Mouse (Mus musculus) lung, postnatal 36 days (tissue): Measurements from ENCODE around the gene Lrmda.

Experiments used
- DNase-seq: peaks from one replicate; pipeline ENCODE4 v3.0.0; 2022; ENCODE audit warnings: mixed read lengths

Gene Lrmda

GRCm38 (mm10) chr14:22167285-22167684 is 147.8 kb downstream of the Lrmda start:
- no peak for DNase-seq

DNA sequence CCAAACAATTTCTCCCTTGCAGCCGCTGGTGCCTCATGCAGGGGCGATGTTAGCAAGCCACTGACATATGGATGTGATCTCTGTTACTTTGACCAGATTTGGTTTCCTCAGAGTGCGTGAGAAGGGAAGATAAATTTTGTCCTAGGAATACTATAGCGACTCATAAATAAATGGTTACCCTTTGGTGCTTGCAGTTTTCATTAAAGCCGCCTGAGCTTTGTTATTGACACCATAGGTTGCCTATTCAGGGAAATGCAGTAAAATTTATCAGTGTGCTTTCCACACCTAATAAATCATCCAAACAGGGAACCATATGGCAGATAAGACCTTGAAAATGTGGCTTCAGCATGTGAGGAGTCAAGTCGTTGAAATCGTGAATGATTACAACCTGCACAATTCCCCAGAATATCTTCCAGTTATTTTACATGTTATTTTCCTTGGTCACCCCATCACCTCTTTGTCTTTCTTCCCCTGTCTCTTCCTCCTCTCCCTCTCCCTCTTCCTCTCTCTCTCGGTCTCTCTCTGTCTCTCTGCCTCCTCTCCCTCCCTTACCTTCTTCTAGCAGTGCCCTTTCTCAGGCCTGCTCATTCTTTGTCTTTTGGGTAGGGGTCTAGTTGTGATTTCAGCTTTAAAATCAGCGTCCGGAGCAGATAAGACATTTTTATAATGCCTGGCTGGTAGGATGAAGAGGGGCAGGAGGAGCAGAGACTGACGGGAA is 148.7 kb downstream of the Lrmda start:
- no peak for DNase-seq

DNA sequence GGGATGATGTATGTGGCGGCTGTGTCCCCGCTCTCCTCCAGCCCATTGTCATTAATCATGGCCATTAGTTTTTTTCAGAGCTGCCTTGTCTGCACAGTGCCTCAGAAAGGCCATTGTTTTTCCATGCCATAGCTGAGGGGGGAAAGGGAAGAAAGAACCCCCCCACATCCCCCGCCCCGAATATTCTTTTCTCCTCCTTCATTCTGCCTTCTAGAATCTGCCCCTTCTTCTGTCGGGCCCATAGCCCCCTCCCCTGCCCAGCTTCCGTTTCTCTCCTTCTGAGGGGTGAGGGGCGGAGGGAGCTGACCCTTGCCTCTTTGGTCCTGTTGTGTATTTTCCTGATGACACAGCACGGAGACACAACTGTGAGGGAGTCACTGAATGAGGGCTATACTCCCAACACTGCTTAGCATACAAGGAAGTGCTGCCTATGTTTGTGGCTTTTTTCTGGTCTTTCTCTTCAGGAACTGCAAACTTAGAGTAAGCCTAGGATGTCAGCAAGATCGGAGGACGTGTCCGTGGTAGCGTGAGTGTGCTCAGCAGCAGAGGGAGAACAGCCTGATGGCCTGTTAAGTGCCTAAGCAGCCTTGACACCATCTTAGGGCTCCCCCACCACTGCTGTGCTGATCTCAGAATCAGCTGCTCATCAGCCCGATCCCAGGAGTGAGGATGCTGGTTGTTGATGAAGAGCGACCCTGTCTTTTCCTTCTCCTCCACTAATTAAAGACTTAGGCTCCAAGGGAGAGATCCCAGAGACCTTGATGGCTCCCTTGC is 149.5 kb downstream of the Lrmda start:
- no peak for DNase-seq

DNA sequence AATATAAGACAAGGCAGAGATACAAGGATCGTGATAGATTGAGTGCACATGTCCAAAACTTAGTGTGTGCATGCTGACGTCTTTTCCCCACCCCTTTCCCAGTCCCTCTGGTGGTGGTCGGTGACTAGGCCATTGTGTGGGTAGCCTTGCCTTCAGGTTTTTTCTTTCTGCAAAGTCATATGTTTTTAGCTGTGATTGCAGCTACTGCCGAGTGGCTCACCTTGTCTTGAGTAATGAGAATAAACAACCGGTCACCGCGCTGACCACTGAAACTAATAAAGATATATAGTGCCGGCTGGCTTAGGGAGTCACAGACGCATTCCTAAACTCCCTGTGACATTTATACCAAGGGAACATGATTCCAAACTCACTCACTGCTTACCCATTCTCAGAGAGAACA is 155.2 kb downstream of the Lrmda start:
- no peak for DNase-seq

DNA sequence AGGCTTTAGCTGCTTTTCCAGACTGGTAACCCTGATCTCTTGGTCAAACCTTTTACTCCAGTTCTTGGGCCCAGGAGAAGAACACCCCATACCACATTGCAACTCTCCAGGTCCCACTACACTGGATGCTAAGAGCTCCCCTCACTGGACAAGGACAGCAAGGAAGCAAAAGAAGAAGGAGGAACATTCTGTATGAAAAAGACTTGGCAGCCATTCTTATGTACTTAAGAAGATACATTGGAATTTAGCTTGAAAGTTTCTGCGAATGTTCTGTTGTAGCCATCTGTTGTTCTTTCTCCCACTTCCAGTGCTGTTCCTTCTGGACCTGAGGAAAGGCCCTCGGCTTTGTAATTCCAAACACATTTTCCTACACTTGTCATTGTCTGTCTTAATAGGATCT is 160.2 kb downstream of the Lrmda start:
- DNase-seq: peak; percentile 14

DNA sequence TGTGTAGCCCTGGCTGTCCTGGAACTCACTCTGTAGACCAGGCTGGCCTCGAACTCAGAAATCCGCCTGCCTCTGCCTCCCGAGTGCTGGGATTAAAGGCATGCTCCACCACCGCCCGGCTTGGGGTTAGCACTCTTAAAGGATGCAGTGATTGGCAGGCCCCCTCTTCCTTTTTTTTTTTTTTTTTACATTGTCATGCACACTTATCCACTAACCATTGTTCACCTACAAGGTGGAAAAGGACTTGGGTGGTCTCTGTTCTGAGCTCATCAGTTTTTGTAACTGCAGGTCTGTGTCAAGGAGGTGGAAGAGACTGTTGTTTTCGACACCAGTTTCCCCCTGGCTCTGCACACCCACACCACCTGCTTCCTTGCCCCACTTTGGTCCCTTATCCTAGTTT is 162.0 kb downstream of the Lrmda start:
- no peak for DNase-seq

- DNase-seq: peak; percentile 11
These were observed 163.7 kb downstream of the Lrmda start for GRCm38 (mm10) chr14:22183195-22183594.

- DNase-seq: no peak
These were observed 165.9 kb downstream of the Lrmda start for GRCm38 (mm10) chr14:22185452-22185851.

DNA sequence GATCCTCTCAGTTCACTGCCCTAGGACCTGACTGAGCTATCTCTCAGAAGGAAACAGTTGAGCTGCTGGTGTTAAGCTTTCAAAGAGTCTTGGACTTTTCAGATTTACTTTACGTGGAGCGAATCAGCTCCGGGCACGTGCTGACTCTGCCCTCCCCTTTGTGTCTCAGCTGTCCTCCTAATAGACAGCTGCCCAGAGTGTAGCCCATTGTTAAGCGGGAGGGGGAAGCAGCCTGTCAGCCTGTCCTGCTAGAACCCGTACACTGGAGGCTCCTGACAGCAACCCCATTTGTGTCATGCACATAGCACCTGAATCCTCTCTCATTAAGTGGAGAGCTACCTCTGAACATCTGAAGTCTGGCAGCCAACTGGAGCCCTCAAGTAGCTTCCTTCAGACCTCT is 170.6 kb downstream of the Lrmda start:
- no peak for DNase-seq

- no peak for DNase-seq
These were observed 172.7 kb downstream of the Lrmda start for GRCm38 (mm10) chr14:22192185-22192584.

DNA sequence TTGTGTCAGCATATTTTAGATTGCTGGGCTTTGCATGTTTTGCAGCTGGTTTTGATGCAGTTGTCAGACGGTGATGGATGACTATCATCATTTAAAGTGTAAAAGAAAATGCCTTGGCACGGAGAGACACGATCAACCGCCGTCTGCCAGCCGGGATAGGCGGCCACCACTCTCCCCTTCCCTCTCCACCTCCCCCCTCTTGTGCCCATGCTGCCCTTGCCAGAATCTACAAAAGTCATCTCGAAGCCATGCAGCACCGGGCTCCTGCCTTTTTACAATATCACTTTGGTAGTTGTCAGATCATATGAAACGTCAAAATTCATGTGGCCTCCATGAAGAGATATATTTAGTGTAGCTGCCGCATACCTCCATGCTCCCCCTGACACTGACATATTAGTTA is 178.5 kb downstream of the Lrmda start:
- no peak for DNase-seq

- no peak for DNase-seq
These were observed 179.3 kb downstream of the Lrmda start for GRCm38 (mm10) chr14:22198641-22199425.

DNA sequence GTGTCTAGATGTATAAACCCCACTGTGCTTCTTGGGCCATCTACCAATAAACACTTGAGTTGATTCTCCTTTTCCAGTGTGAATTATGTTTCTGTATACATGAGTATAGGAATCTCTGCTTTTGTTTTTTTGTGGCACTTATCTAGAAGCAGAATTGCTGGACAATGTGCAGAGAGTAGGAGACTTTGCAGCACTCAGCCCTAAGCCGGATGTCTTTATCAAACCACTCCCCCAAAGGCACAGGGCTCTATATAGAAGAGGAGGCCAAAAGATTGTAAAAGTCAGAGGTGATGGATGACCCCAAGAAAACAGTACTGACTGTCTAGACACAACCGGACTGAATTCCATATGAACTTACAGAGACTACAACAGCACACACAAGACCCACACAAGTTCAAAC is 182.2 kb downstream of the Lrmda start:
- DNase-seq: no peak

- no peak for DNase-seq
These were observed 191.1 kb downstream of the Lrmda start for GRCm38 (mm10) chr14:22210601-22211000.

DNA sequence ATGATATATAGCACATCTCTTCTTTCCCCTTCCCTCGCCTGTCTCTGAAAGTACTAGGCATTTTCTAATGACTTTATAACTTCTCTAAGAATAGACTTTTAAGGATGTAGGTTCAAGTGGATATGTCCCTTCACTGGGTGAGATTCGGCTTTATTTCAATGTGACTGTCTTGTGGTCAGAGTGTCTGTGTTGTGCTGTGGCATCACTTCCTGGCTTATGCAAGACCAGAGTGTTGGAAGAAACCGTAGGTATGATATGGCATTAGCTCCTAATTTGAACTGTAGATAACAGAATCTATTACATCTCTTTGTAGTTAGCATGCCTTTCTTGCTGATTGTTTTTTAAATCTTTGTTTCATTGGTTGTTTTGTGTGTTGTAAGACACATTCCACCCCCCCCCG is 198.7 kb downstream of the Lrmda start:
- peak; percentile 12 for DNase-seq

GRCm38 (mm10) chr14:22222038-22222437 is 202.5 kb downstream of the Lrmda start:
- peak; percentile 68 for DNase-seq

DNA sequence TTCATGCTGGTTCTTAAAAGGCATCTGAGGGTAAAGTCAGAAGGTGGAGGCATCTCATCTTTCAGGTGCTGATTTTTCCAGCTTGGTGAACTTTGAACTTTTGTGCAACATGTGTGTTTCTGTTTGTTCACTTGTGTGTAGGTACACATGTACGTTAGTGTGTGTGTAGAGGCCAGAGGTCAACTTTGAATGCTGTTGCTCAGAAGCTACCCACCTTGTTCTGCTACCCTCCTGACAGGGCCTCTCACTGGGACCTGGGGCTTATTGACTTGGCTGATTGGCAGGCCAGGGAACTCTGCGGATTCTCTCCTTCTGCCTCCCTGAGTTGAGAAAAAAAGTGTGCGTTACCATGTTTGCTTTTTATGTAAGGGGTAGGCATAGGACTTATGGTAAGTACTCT is 203.1 kb downstream of the Lrmda start:
- no peak for DNase-seq

DNA sequence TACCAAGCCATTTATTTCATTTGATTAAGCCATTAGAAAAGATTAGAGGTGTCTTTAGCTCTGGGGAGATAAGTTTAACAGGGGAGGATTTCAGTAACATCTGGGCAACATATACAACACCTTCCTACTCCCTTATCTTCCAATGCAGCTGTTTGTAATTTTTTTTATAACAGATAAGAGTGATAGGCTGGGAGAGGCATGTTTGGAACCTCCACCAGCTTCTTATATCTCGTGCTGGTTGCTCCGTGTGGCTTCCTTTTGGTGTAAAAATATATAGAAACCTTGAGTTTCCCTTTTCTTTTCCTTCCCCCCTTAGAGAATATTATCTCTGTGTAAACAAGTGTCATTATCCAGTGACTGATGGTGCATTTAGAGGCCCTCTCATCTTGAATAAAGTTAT is 206.7 kb downstream of the Lrmda start:
- DNase-seq: no peak

- peak; percentile 19 for DNase-seq
These were observed 208.9 kb downstream of the Lrmda start for GRCm38 (mm10) chr14:22228253-22228968.

- no peak for DNase-seq
These were observed 220.8 kb downstream of the Lrmda start for GRCm38 (mm10) chr14:22240315-22240714.

- DNase-seq: no peak
These were observed 235.9 kb downstream of the Lrmda start for GRCm38 (mm10) chr14:22255458-22255857.

DNA sequence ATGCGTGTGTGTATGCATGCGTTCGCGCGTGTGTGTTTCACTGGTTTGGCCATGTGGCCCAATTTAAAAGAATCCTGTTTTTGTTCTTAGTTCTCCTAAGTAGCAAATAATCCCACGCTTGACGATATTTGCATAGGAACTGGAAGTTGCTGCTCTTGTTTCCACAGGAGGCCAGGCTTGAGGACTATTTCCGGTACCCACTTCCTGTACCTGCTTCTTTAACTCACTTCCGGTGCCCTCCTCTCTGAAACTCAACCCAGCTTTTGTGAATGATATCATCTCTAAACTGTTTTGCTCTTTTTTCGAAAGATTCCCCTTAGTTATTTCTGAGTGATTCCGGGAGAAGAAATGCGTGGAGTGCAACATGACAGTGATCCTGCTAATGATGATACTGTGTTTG is 236.8 kb downstream of the Lrmda start:
- no peak for DNase-seq
